Mouse (Mus musculus) left cerebral cortex, adult 8-10 months (tissue): ENCODE measurements around the gene Scn4a. TPM values are rescaled to one million over a fixed set of nuclear protein-coding genes. Genes with fewer than 3 reads are reported as not detected.
"Not testable (repeated sequence)": the region's sequence is repeated elsewhere in the genome, so short reads cannot be mapped to it uniquely, and the experiment has no call there.

Source experiments
- DNase-seq, 2 experiments: peaks; one replicate each; pipeline ENCODE4 v3.0.0; 2022; ENCODE audit warnings: low spot score in 2 of 2
- total RNA-seq, 4 experiments: library from RNA; stranded (reverse); gene quantifications; 2 replicates each; pipeline ENCODE4 v1.2.4; 2022

The Scn4a gene
- total RNA-seq, 4 experiments from 2014 or later = 0.04 to 0.43 (median 0.11) TPM; not detected in 1

GRCm38 (mm10) chr11:106355382-106356128, 2.5 kb upstream of the Scn4a start:
- DNase-seq = no peak

GRCm38 (mm10) chr11:106354181-106354580, 1.1 kb upstream of the Scn4a start:
- DNase-seq = no peak

GRCm38 (mm10) chr11:106351941-106352340, 1.1 kb downstream of the Scn4a start:
- DNase-seq = no peak

- DNase-seq = no peak
These were observed 1.8 kb downstream of the Scn4a start for GRCm38 (mm10) chr11:106351253-106351652.

- DNase-seq = no peak
These were observed 2.2 kb downstream of the Scn4a start for GRCm38 (mm10) chr11:106350853-106351252.

GRCm38 (mm10) chr11:106349772-106350171, 3.3 kb downstream of the Scn4a start:
- no peak for DNase-seq

GRCm38 (mm10) chr11:106344910-106345309, 8.2 kb downstream of the Scn4a start:
- no peak for DNase-seq

- DNase-seq = no peak
These were observed 12.0 kb downstream of the Scn4a start for GRCm38 (mm10) chr11:106340990-106341520.

- DNase-seq = not testable (repeated sequence)
These were observed 13.8 kb downstream of the Scn4a start for GRCm38 (mm10) chr11:106339323-106339722.

GRCm38 (mm10) chr11:106338870-106339269, 14.2 kb downstream of the Scn4a start:
- no peak for DNase-seq

- no peak for DNase-seq
These were observed 15.1 kb downstream of the Scn4a start for GRCm38 (mm10) chr11:106338029-106338428.

GRCm38 (mm10) chr11:106334066-106334465, 19.0 kb downstream of the Scn4a start:
- no peak for DNase-seq

GRCm38 (mm10) chr11:106332458-106332857, 20.6 kb downstream of the Scn4a start:
- DNase-seq = no peak

- DNase-seq = no peak
These were observed 23.4 kb downstream of the Scn4a start for GRCm38 (mm10) chr11:106329682-106330081.

GRCm38 (mm10) chr11:106329128-106329527, 24.0 kb downstream of the Scn4a start:
- DNase-seq = no peak

GRCm38 (mm10) chr11:106328521-106328920, 24.6 kb downstream of the Scn4a start:
- DNase-seq = no peak

GRCm38 (mm10) chr11:106326475-106326874, 26.6 kb downstream of the Scn4a start:
- no peak for DNase-seq

- DNase-seq = peak in 1 of 2 experiments; percentile 12
These were observed 27.4 kb downstream of the Scn4a start for GRCm38 (mm10) chr11:106325566-106326206.

- no peak for DNase-seq
These were observed 28.2 kb downstream of the Scn4a start for GRCm38 (mm10) chr11:106324858-106325257.

GRCm38 (mm10) chr11:106318406-106319366, 34.4 kb downstream of the Scn4a start:
- no peak for DNase-seq

- DNase-seq = no peak
These were observed 35.3 kb downstream of the Scn4a start for GRCm38 (mm10) chr11:106317801-106318200.
